Mouse (Mus musculus) MEL (cell line): ENCODE measurements around the gene Klhl36. TPM values are rescaled to one million over a fixed set of nuclear protein-coding genes. Genes with fewer than 3 reads are reported as not detected.

Experiments
- DNase-seq: peaks from one replicate; pipeline ENCODE4 v3.0.0; 2011; ENCODE audit warnings: low read depth, low spot score
- H3K27ac ChIP-seq: 2 replicates; pipeline ENCODE4 v1.5.1; 2012; ENCODE audit warnings: low read depth, mild to moderate bottlenecking, control low read depth, low read length, moderate library complexity; ENCODE audit not compliant: control insufficient read depth
- H3K27me3 ChIP-seq, 2 experiments: fragments of 150-350 bp in 1 of 2; sonication (generic) in 1 of 2; 2 replicates each; pipeline ENCODE4 v1.6.1; 2012; ENCODE audit warnings: low read length in 2 of 2, mild to moderate bottlenecking in 2 of 2, improper control_type of control experiment in 1 of 2, moderate library complexity in 1 of 2; ENCODE audit not compliant: insufficient read depth in 2 of 2, control insufficient read depth in 1 of 2
- H3K36me3 ChIP-seq, 2 experiments: 2 replicates each; pipeline ENCODE4 v1.6.1; 2012 to 2014; ENCODE audit warnings: low read length in 2 of 2, improper control_type of control experiment in 1 of 2, inconsistent platforms in 1 of 2, mild to moderate bottlenecking in 1 of 2; ENCODE audit not compliant: insufficient read depth in 2 of 2, control insufficient read depth in 1 of 2
- H3K4me1 ChIP-seq, 2 experiments: fragments of 150-350 bp in 1 of 2; sonication (generic) in 1 of 2; 2 replicates each; pipeline ENCODE4 v1.6.1; 2012; ENCODE audit warnings: low read length in 2 of 2, improper control_type of control experiment in 1 of 2, mild to moderate bottlenecking in 1 of 2; ENCODE audit not compliant: insufficient read depth in 2 of 2, control insufficient read depth in 1 of 2
- H3K4me3 ChIP-seq, 2 experiments: fragments of 150-350 bp in 1 of 2; sonication (generic) in 1 of 2; 2 replicates each; pipeline ENCODE4 v1.5.1; 2012; ENCODE audit warnings: low read depth in 2 of 2, low read length in 2 of 2, mild to moderate bottlenecking in 2 of 2, moderate library complexity in 2 of 2, control low read depth in 1 of 2, improper control_type of control experiment in 1 of 2; ENCODE audit not compliant: control insufficient read depth in 1 of 2, insufficient read depth in 1 of 2
- H3K79me2 ChIP-seq: 2 replicates; pipeline ENCODE4 v1.6.1; 2012; ENCODE audit warnings: mild to moderate bottlenecking, low read length, moderate library complexity; ENCODE audit not compliant: control insufficient read depth, poor library complexity, insufficient read depth
- H3K9ac ChIP-seq: 2 replicates; pipeline ENCODE4 v1.6.1; 2012; ENCODE audit warnings: low read depth, mild to moderate bottlenecking, control low read depth, low read length, moderate library complexity; ENCODE audit not compliant: control insufficient read depth, poor library complexity, severe bottlenecking
- H3K9me3 ChIP-seq: fragments of 150-350 bp; sonication (generic); replicated peaks from 2 replicates; pipeline ENCODE4 v1.6.1; 2012; ENCODE audit warnings: mild to moderate bottlenecking, low read length, improper control_type of control experiment, moderate library complexity; ENCODE audit not compliant: insufficient read depth
- CHD2 ChIP-seq: IDR thresholded peaks from 2 replicates; pipeline ENCODE4 v1.6.1; 2011; ENCODE audit warnings: low read length, improper control_type of control experiment
- CTCF ChIP-seq, 3 experiments: IDR thresholded peaks in 2 of 3; conservative IDR thresholded peaks in 1 of 3; 2 replicates each; pipeline ENCODE4 v1.5.1; 2011 to 2012; ENCODE audit warnings: low read length in 3 of 3, low read depth in 2 of 3, mild to moderate bottlenecking in 2 of 3, improper control_type of control experiment in 1 of 3, inconsistent platforms in 1 of 3, mixed read lengths in 1 of 3, moderate library complexity in 1 of 3; ENCODE audit not compliant: control insufficient read depth in 1 of 3, insufficient read depth in 1 of 3, poor library complexity in 1 of 3, severe bottlenecking in 1 of 3
- E2F4 ChIP-seq: IDR thresholded peaks from 2 replicates; pipeline ENCODE4 v1.6.1; 2011; ENCODE audit warnings: low read depth, low read length, improper control_type of control experiment, borderline replicate concordance
- HCFC1 ChIP-seq: IDR thresholded peaks from 2 replicates; pipeline ENCODE4 v1.6.1; 2012; ENCODE audit warnings: low read depth, mild to moderate bottlenecking, inconsistent platforms, low read length, improper control_type of control experiment, moderate library complexity
- MAX ChIP-seq: IDR thresholded peaks from 2 replicates; pipeline ENCODE4 v1.6.1; 2011; ENCODE audit warnings: low read length, improper control_type of control experiment
- MAZ ChIP-seq: IDR thresholded peaks from 2 replicates; pipeline ENCODE4 v1.6.1; 2012; ENCODE audit warnings: low read depth, mild to moderate bottlenecking, inconsistent platforms, low read length, improper control_type of control experiment
- MEF2A ChIP-seq: IDR thresholded peaks from 2 replicates; pipeline ENCODE4 v1.6.1; 2014; ENCODE audit warnings: low read depth, mild to moderate bottlenecking, inconsistent platforms, low read length, improper control_type of control experiment; ENCODE audit not compliant: poor library complexity, insufficient replicate concordance, severe bottlenecking; ENCODE audit errors: extremely low read depth
- NELFE ChIP-seq: IDR thresholded peaks from 2 replicates; pipeline ENCODE4 v1.6.1; 2011; ENCODE audit warnings: low read depth, low read length, improper control_type of control experiment
- NRF1 ChIP-seq: IDR thresholded peaks from 2 replicates; pipeline ENCODE4 v1.6.1; 2014; ENCODE audit warnings: low read depth, mild to moderate bottlenecking, inconsistent platforms, low read length, improper control_type of control experiment, moderate library complexity; ENCODE audit not compliant: poor library complexity, insufficient read depth, severe bottlenecking
- POLR2AphosphoS2 ChIP-seq: IDR thresholded peaks from 2 replicates; pipeline ENCODE4 v1.6.1; 2011; ENCODE audit warnings: low read length, improper control_type of control experiment
- POLR2AphosphoS5 ChIP-seq: IDR thresholded peaks from 2 replicates; pipeline ENCODE4 v1.6.1; 2012; ENCODE audit warnings: low read depth, borderline replicate concordance, mild to moderate bottlenecking, inconsistent platforms, low read length, moderate library complexity, mixed read lengths
- TAL1 ChIP-seq: IDR thresholded peaks from 2 replicates; pipeline ENCODE4 v1.6.1; 2012; ENCODE audit warnings: mild to moderate bottlenecking, inconsistent platforms, low read length, moderate library complexity, mixed read lengths
- UBTF ChIP-seq: IDR thresholded peaks from 2 replicates; pipeline ENCODE4 v1.6.1; 2012; ENCODE audit warnings: low read depth, mild to moderate bottlenecking, inconsistent platforms, low read length, improper control_type of control experiment, moderate library complexity, borderline replicate concordance; ENCODE audit not compliant: insufficient read depth
- USF1 ChIP-seq: IDR thresholded peaks from 2 replicates; pipeline ENCODE4 v1.6.1; 2014; ENCODE audit warnings: low read depth, mild to moderate bottlenecking, inconsistent platforms, low read length, improper control_type of control experiment, moderate library complexity
- ZNF384 ChIP-seq: IDR thresholded peaks from 2 replicates; pipeline ENCODE4 v1.6.1; 2012; ENCODE audit warnings: low read depth, mild to moderate bottlenecking, inconsistent platforms, low read length, improper control_type of control experiment
- polyA plus RNA-seq, 2 experiments: library from polyadenylated mRNA; stranded (reverse) in 1 of 2; unstranded in 1 of 2; fragments of >175 nt in 1 of 2; fragments of >200 nt in 1 of 2; gene quantifications; 2 replicates each; pipeline versions ENCODE4 v1.2.1 to v1.2.4; 2012; ENCODE audit warnings: low replicate concordance in 2 of 2, low read depth in 1 of 2; ENCODE audit not compliant: insufficient read length in 2 of 2, insufficient read depth in 1 of 2, missing spikeins in 1 of 2
- total RNA-seq: library from RNA; depleted of rRNA; stranded (reverse); fragments of 300-350 nt; gene quantifications from 2 replicates; pipeline ENCODE4 v1.2.3, GENCODE M21; 2012

The Klhl36 gene
- total and polyA plus RNA-seq, 3 experiments = 4.6 to 6.6 TPM; not detected in 1

- no peak for TF ChIP-seq POLR2AphosphoS5
- peak; percentile 57; the same call in 1 of the 2 replicates for TF ChIP-seq USF1
- TF ChIP-seq NELFE = peak; percentile 36; the same call in 1 of the 2 replicates
- TF ChIP-seq ZNF384 = no peak
- TF ChIP-seq CHD2 = peak; percentile 60
- no peak for TF ChIP-seq TAL1
- no peak for TF ChIP-seq MEF2A
- peak; percentile 89 for TF ChIP-seq MAX
- 0 out of 2 replicates have a peak, but pooled peaks have one; percentile 44 for TF ChIP-seq POLR2AphosphoS2
Observed at GRCm38 (mm10) chr8:119812650-119813431, 49.2 kb upstream of the Klhl36 start (continued).

GRCm38 (mm10) chr8:119816219-119816618, 45.8 kb upstream of the Klhl36 start:
- Histone ChIP-seq H3K79me2 (no peaks in the 10 kb centered on the region), H3K27ac (no peak overlapping the region), H3K9me3 (no peaks in the 10 kb centered on the region), H3K9ac (no peak overlapping the region), H3K27me3 (no peaks in the 10 kb centered on the region), H3K4me1 (peaks cover 9 to 27% of the 10 kb centered on the region in 2 experiments), H3K4me3 (no peak overlapping the region), H3K36me3 (peaks cover 0 to 20% of the 10 kb centered on the region in 2 experiments; a peak in 2 of 4 replicates)
- DNase-seq = no peak
- TF ChIP-seq POLR2AphosphoS5 = no peak

GRCm38 (mm10) chr8:119817446-119817845, 44.6 kb upstream of the Klhl36 start:
- no peak overlapping the region for H3K27ac ChIP-seq
- peaks cover 0 to 11% of the 10 kb centered on the region in 2 experiments; a peak in 2 of 4 replicates for H3K36me3 ChIP-seq

More at GRCm38 (mm10) chr8:119817446-119817845, 44.6 kb upstream of the Klhl36 start:
- Histone ChIP-seq H3K79me2 (no peaks in the 10 kb centered on the region), H3K27me3 (no peaks in the 10 kb centered on the region), H3K4me1 (peaks cover 3 to 15% of the 10 kb centered on the region in 2 experiments), H3K4me3 (no peak overlapping the region), H3K9ac (no peak overlapping the region), H3K9me3 (no peaks in the 10 kb centered on the region)
- TF ChIP-seq TAL1 (no peak), POLR2AphosphoS2 (no peak), HCFC1 (no peak), NRF1 (no peak), MAX (no peak), MAZ (no peak), UBTF (no peak), CTCF (IDR thresholded peaks at IDR 0.05 in 2 of 3, conservative IDR thresholded peaks at IDR 0.05 in 1 of 3; ENCODE audit: control insufficient read depth in 1 of 3, insufficient read depth in 1 of 3, low read depth in 2 of 3, low read length in 3 of 3, poor library complexity in 1 of 3, severe bottlenecking in 1 of 3) (no peak), E2F4 (no peak)
- no peak for DNase-seq
